Mouse (Mus musculus) C2C12 (cell line): ENCODE results near the gene Socs3.

Source experiments
- CTCF ChIP-seq: IDR thresholded peaks from one replicate; pipeline ENCODE4 v1.5.1; 2011; ENCODE audit not compliant: control insufficient read depth, insufficient read depth, insufficient read length
- FOSL1 ChIP-seq: IDR thresholded peaks from one replicate; pipeline ENCODE4 v1.8.0; 2011; ENCODE audit warnings: mild to moderate bottlenecking, low read length; ENCODE audit not compliant: poor library complexity, insufficient read depth, severe bottlenecking
- MAX ChIP-seq: IDR thresholded peaks from one replicate; pipeline ENCODE4 v1.6.1; 2011; ENCODE audit warnings: mild to moderate bottlenecking, control low read depth
- USF1 ChIP-seq: IDR thresholded peaks from one replicate; pipeline ENCODE4 v1.6.1; 2011; ENCODE audit warnings: low read depth, mild to moderate bottlenecking, control low read depth, moderate library complexity

- no peak for TF ChIP-seq USF1
- no peak for TF ChIP-seq CTCF
- no peak for TF ChIP-seq MAX
- TF ChIP-seq FOSL1 = no peak
Observed at GRCm38 (mm10) chr11:117931576-117931975, 38.3 kb downstream of the Socs3 start.
